Mouse (Mus musculus) erythroblast, embryonic 14.5 days (primary cell): ENCODE data around the gene 4833427G06Rik. TPM values are rescaled to one million over a fixed set of nuclear protein-coding genes. Genes with fewer than 3 reads are reported as not detected.

ENCODE experiments used
- H3K27me3 ChIP-seq: 2 replicates; pipeline ENCODE4 v1.6.1; 2012; ENCODE audit warnings: inconsistent platforms; ENCODE audit not compliant: control insufficient read depth
- H3K36me3 ChIP-seq: 2 replicates; pipeline ENCODE4 v1.6.1; 2012; ENCODE audit warnings: mild to moderate bottlenecking, inconsistent platforms; ENCODE audit not compliant: control insufficient read depth
- H3K4me1 ChIP-seq: 2 replicates; pipeline ENCODE4 v1.6.1; 2012; ENCODE audit warnings: inconsistent platforms; ENCODE audit not compliant: control insufficient read depth
- H3K4me3 ChIP-seq: replicated peaks from 2 replicates; pipeline ENCODE3; 2012; ENCODE audit warnings: moderate library complexity, mild to moderate bottlenecking, inconsistent platforms
- H3K9me3 ChIP-seq: 2 replicates; pipeline ENCODE4 v1.6.1; 2012; ENCODE audit warnings: low read length, inconsistent platforms, mixed read lengths; ENCODE audit not compliant: control insufficient read depth
- GATA1 ChIP-seq: IDR thresholded peaks from 2 replicates; pipeline ENCODE4 v1.6.1; 2012; ENCODE audit warnings: low read length, inconsistent platforms, mixed read lengths
- TAL1 ChIP-seq: IDR thresholded peaks from 3 replicates; pipeline ENCODE4 v1.6.1; 2012; ENCODE audit warnings: low read length, inconsistent platforms, mixed read lengths
- polyA plus RNA-seq: library from polyadenylated mRNA; stranded (reverse); fragments of >175 nt; gene quantifications from 2 replicates; pipeline ENCODE4 v1.2.3, GENCODE M21; 2012

4833427G06Rik gene
- polyA plus RNA-seq, 1 experiment = not detected

DNA sequence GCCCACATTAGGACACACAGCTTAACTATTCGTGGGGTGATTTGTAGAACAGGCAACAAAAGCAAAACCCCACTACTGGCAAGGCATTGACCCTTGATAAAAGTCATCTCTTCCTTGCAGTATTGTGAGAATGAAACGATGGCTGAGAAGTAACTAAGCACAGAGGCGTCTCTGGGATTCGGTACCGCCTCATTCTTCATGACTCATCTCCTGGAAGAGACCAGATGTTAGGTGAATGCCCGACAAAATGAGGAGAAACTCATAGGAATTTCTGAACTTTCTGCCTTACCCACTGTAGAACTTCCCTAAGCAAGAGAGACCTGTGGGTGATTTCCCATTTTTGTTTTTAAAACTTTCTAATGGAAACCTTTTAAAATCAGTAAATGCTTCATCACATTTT is 59.7 kb downstream of the 4833427G06Rik start:
- Histone ChIP-seq H3K27me3 (no peaks in the 10 kb centered on the region), H3K9me3 (no peaks in the 10 kb centered on the region), H3K36me3 (no peaks in the 10 kb centered on the region), H3K4me3 (no peak overlapping the region), H3K4me1 (no peaks in the 10 kb centered on the region)
- no peak for TF ChIP-seq GATA1
- TF ChIP-seq TAL1 = no peak

GRCm38 (mm10) chr9:51041491-51041980 is 60.3 kb downstream of the 4833427G06Rik start:
- TF ChIP-seq TAL1 = no peak
- TF ChIP-seq GATA1 = no peak
- H3K4me1 ChIP-seq = no peaks in the 10 kb centered on the region
- no peaks in the 10 kb centered on the region for H3K27me3 ChIP-seq

DNA sequence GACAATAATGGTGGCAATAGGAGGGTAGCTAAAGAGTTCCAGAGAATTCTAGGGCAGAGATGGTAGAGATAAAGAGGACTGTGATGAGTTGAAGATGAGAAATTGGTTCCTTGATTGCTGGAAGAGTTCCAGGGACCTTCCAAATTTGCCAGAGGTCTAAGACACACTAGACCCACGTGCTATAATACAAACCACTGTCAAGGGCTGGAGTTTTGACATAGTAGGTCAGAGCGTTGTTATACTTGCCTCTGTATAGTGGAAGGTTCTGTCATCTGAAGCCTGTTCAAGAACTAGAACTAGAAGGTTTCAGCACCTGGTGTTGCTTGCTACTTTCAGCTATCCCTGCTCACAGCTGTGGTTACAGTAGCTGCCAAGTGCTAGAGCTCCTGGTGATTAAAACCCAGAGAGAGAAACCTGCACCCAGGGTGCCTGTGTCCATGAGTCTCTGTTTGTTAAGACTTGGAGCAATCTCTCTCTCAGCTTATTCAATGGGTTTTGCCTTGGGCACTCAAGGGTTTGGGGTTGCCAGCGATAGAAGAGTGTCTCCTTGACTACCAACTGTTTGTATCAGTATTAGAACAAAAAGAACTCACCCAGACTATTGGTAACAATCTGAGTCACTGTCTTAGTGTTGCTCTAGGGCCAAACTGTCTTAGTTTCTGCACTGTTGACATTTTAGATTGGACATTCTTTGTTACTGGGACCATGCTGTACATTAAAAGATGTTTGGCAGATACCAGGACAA is 68.9 kb downstream of the 4833427G06Rik start:
- Histone ChIP-seq H3K27me3 (peaks cover 7% of the 10 kb centered on the region), H3K9me3 (no peaks in the 10 kb centered on the region), H3K4me1 (no peaks in the 10 kb centered on the region), H3K36me3 (no peaks in the 10 kb centered on the region), H3K4me3 (no peak overlapping the region)
- TF ChIP-seq GATA1 = no peak
- TF ChIP-seq TAL1 = no peak

More at GRCm38 (mm10) chr9:51041491-51041980, 60.3 kb downstream of the 4833427G06Rik start:
- H3K9me3 ChIP-seq = no peaks in the 10 kb centered on the region
- H3K36me3 ChIP-seq = no peaks in the 10 kb centered on the region
- H3K4me3 ChIP-seq = no peak overlapping the region

- TF ChIP-seq GATA1 = no peak
- TF ChIP-seq TAL1 = no peak
- Histone ChIP-seq H3K27me3 (peaks cover 7% of the 10 kb centered on the region), H3K9me3 (no peaks in the 10 kb centered on the region), H3K36me3 (no peaks in the 10 kb centered on the region), H3K4me1 (no peaks in the 10 kb centered on the region), H3K4me3 (no peak overlapping the region)
Measured at GRCm38 (mm10) chr9:51032291-51032690, 69.6 kb downstream of the 4833427G06Rik start.

DNA sequence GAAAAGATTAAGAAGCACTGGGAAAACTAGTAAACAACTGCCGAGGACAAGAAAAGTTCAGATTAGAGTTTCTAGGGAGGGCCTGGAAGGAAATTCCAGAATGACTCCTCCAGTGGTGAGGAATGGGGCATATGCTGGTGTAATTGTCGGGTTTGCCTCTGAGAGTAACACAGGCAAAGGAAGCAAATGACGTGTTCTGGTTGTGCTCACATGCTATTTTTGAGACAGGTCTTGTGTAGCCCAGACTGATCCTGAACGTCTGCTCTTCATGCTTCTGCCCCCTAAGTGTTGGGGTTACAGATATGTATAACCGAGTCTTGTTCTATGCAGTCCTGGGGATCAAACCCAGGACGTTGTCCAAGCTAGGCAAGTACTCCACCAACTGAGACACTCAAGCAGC is 70.3 kb downstream of the 4833427G06Rik start:
- Histone ChIP-seq H3K27me3 (peaks cover 7% of the 10 kb centered on the region), H3K9me3 (no peaks in the 10 kb centered on the region), H3K4me3 (no peak overlapping the region), H3K36me3 (no peaks in the 10 kb centered on the region), H3K4me1 (no peaks in the 10 kb centered on the region)
- TF ChIP-seq TAL1 = no peak

Other genes starting within 250 kb of the 4833427G06Rik start
- 1.0 and 1.2 TPM in 2 replicates for gene Sik2, start 93.0 kb downstream of the 4833427G06Rik start, polyA plus RNA-seq
- not detected in 2 replicates for gene Btg4, start 41.2 kb downstream of the 4833427G06Rik start, polyA plus RNA-seq
- not detected in 2 replicates for gene Layn, start 25.0 kb downstream of the 4833427G06Rik start, polyA plus RNA-seq
- not detected in 2 replicates for gene Gm32742, start 63.4 kb upstream of the 4833427G06Rik start, polyA plus RNA-seq
- gene Pou2af1, start 111.6 kb upstream of the 4833427G06Rik start, polyA plus RNA-seq = 0.07 and 0.10 TPM in 2 replicates
- gene Colca2, start 176.5 kb upstream of the 4833427G06Rik start, polyA plus RNA-seq = not detected in 2 replicates
- 0.05 and 0.08 TPM in 2 replicates for gene 1810046K07Rik, start 226.8 kb upstream of the 4833427G06Rik start, polyA plus RNA-seq